Mouse (Mus musculus) mouse embryonic stem cell (cell line): ENCODE measurements around the gene Golga1.
"Not testable (repeated sequence)": the region's sequence is repeated elsewhere in the genome, so short reads cannot be mapped to it uniquely, and the experiment has no call there.

Experiments
- in situ Hi-C, 2 experiments: fragments of 300-500 bp; cut with MboI; formaldehyde crosslinking; loops; 1 replicate in 1 of 2; 3 replicates in 1 of 2; pipeline ENCODE4 v1.14.3; 2019 to 2020; ENCODE audit warnings: low sequenced_read_pairs in 2 of 2, low pct_unique_long_range_greater_than_20kb in 1 of 2, mixed read lengths in 1 of 2; ENCODE audit not compliant: unreplicated experiment in 1 of 2

Gene Golga1

DNA sequence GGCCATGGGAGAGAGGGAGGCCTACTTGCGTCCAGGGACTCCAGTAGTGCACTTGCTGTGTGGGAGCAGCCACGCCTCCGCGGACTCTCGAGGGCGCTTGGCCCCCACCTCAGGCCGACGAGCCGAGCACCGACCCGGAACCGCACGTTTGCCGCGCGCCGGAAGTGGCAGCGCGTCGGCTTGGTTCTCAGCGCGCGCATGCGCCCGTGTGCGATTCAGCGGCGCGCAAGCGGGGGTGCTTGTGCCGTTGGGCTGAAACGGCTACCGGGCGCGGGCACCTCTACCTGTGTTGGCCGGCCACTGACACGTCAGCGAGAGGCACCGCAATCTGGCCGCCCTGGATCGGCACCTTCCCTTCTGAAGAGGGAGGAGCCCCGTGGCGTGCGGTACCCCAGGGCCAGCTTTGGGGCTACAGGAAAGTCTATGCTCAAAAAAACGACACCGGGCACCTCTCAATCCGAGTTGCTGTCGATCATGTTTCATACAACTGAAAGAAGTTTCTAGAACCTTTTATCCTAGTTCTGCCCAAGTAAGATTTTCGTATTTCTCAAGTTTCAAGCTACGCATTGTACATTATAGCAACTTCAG is at the start of gene Golga1:
Gene Golga1 (minus strand): TSS at position 142 of the 588 bp plus-strand sequence.
- in situ Hi-C loops: no loop called here

DNA sequence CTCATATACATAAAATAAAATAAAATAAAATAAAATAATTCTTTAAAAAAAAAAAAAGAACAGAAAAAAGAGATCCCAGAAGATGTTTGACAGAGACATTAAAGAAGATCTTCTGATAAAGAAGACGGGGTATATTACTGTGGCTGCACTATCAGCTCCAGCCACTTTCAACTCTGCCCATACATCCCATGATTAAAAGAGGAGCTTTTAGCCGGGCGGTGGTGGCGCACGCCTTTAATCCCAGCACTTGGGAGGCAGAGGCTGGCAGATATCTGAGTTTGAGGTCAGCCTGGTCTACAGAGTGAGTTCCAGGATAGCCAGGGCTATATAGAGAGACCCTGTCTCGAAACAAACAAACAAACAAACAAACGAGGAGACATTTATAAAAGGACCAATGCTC is 48.8 kb upstream of the Golga1 start:
- in situ Hi-C loops: no loop called here

DNA sequence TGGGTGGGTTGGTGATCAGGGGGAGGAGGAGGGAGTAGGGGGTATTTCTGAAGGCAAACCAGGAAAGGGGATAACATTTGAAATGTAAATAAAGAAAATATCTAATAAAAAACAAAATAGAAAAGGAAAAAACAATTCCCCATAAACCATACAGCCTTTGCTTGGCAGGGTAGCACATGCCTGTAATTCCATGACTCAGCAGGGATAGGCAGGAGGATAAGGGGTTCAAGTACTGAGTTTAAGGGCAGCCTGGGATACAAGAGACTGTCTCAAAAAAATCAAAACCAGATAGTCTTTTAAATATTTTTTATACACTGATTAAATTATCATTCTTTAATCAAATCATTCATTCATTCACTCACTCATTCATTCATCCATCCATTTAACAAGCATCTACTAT is 45.2 kb upstream of the Golga1 start:
- in situ Hi-C loops: no loop called here

DNA sequence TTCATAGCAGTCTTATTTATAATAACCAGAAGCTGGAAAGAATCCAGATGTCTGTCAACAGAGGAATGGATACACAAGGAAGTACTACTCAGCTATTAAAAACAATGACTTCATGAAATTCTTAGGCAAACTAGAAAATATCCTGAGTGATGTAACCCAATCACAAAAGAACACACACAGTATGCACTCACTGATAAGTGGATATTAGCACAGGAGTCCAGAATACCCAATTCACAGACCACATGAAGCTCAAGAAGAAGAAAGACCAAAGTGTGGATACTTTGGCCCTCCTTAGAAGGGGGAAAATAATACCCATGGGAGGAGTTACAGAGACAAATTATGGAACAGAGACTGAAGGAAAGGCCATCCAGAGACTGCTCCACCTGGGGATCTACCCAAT is 44.4 kb upstream of the Golga1 start:
- in situ Hi-C loops: loop anchor here in 1 of 2 experiments (10.0 kb wide), 1 partner anchor 265 kb away; no protein-coding TSS in a partner anchor

DNA sequence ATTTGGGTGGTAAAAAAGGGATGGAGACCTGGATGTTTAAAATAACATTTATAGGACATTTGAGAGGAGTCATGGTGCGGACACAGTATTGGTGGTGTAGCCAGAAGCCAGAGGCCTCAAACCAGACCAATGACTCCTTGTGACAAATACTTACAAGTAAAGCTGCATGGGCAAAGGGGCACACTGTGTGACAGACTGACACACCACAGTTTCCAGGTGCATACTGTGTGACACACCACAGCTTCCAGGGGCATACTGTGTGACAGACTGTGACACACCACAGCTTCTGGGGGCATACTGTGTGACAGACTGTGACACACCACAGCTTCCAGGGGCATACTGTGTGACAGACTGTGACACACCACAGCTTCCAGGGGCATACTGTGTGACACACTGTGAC is 34.6 kb upstream of the Golga1 start:
- in situ Hi-C loops: loop anchor here in 1 of 2 experiments (10.0 kb wide), 1 partner anchor 275 kb away; no protein-coding TSS in a partner anchor

DNA sequence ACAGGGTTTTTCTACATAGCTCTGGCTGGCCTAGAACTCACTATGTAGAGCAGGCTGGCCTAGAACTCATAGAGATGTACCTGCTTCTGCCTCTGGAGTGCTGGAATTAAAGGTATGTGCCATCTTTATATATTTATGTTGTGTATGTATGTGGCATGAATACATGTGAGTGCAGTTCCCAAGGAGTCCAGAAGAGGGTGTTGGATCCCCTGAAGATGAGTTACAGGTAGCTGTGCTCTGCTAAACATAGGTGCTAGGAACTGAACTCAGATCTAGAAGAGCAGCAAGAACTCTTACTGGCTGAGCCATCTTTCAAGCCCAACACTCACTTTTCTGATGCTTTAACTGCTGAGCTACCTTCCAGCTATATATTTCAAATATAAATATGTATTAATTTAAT is 32.7 kb upstream of the Golga1 start:
- in situ Hi-C loops: no loop called here

DNA sequence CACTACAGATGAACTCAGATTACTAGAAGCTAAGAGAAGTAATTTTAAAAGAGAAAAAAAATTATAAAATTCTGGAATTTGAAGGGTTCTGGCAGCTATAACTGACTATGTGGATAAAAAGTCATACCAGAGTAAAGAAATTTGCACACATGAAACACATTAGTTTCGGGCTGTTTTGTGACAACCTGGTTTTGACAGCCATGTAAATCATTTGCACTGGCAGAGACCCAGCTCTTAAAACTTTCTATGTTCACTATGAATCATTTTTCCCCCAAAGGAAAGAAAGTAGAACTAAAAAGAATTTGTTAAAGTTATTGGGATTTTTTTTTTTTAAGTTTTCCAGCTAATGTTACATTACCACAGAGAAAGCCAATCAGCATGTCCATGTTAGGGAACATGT is 26.6 kb upstream of the Golga1 start:
- in situ Hi-C loops: no loop called here

DNA sequence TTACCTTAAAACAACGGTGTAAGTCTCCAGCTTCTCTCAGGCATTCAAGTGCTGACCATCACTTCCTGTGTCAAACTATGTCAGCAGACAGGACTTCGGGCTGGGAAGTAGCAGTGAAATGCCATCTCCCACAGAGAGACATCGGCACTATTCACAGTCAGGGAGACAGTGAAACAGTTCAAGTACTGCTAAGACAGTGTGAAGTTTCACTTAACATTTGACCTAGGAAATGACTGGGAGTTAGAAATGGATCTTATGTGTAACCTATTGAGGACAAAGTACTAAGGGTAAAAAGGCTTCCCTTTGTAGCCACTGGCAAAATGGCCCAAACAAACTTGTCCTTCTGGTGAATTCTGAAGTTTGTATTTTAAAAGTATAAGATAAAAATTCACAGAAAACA is 17.4 kb upstream of the Golga1 start:
- in situ Hi-C loops: no loop called here

DNA sequence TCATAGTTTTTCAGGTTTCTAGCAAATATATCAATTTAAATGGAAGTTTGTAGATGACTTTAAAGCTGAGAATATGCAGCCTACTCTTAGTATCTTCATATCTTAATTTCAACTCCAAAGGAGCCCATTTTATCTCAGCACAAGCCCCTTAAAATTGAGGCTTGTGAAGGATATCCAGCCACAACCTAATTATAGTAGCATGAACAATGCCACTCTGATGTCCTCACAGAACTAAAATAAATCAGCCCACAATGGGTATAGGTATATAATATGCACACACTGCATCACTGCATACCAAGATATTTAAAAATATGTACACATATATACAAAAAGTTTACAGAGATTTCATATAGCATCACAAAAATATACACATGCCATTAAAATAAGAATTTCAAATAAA is 5.3 kb upstream of the Golga1 start:
- in situ Hi-C loops: no loop called here

DNA sequence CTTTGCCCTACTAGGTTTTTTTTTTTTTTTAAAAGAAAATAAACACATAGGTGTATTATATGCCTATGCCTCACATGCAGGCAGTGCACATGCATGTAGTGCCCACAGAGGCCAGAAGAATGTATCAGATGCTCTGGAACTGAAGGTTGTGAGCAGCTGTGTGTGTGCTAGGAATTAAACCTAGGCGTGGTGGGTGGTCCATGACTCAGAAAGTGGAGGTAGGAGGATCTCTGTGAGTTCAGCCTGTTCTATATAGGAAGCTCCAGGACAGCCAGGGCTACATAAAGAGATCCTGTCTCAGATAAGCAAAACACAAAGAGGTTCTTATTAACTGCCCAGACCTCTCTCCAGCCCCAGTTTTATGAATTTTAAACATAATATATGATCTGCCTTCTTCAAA is 3.8 kb upstream of the Golga1 start:
- in situ Hi-C loops: no loop called here

DNA sequence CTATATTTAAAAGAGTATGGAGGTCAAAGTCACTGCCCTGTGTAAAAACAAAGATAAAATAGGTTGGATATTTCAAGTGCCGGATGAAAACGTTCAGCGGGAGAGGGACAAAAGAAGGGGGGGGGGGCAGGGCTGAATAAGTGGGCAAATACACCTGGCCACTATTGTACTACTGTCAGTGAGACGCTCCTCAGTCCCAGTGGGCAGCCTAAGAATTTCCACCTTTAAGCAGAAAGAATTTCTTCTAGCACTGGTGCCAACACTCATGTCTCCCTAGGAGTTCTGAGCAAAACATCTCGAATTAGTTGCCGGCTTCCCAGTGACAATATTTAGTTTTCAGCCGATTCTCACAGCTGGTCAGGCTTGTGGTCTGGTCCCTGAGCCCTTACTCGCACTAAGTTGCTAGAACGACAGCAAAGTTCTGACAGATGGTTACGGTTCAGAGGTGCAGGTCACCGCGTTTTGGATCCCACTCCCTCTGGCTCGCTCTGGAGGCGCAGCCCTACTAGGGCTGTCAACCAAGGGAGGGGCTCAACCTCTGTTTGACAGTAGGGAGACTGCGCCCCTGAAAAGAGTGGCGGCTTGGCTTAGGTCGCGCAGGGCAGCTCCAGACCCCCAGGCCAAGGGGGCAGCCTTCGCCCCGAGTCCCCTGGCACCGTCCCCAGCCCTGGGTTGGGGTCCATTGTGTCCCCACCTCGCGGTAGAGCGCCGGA is 498 bp downstream of the Golga1 start:
- in situ Hi-C loops: no loop called here

DNA sequence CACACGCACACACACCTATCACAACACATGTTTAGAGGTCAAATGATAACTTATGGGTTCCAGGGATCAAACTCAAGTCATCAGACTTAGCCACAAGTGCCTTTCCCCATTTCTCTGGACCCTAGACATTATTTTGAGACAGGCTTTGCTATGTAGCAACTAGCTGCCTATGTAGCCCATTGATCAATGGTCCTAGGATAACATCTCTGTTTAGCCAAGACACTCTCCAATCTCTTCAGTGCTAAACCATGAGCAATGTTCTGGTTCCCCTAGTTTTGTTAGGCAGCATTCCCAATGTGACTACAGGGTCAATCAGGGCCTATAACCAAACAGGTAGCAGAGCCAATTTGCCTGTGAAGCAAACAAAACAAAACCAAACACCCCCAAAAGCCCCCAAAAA is 16.8 kb downstream of the Golga1 start:
- in situ Hi-C loops: no loop called here

DNA sequence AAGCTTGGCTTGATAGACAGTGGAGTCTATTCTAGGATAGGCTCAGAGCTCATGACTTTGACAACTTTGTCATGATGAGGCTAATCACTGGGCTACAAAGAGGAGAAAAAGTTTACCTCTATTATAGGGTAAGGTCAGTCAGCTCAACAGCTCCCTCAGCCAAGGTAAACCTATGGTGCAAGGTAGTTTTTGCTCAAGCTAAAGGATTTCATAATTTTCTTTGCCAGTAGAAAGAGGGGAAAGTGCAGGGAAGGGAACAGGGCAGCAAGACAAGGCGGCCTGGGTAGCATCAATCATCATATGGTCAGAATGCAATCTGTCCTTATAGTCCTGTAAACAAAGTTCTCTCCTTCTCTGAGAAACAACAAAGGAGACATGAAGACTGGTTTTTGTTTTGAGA is 25.1 kb downstream of the Golga1 start:
- in situ Hi-C loops: no loop called here

DNA sequence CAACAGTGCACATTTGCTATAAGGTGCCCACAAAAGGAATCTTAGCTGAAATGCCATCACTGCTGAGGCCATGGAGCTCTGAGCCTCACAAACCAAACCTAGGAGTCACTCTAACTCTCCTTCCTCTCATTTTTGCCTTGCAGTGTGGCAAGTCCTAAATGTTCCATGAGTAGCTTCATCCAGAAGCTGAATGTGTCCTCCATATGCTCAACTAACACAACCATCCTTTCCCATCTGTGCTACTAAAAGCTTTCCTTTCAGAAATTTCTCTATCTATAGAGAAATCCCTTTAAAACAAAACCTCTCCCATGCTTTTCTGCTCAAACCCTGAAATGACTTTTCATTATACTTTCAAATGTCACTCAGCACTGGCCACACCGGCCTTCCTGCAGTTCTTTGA is 33.7 kb downstream of the Golga1 start:
- in situ Hi-C loops: no loop called here

DNA sequence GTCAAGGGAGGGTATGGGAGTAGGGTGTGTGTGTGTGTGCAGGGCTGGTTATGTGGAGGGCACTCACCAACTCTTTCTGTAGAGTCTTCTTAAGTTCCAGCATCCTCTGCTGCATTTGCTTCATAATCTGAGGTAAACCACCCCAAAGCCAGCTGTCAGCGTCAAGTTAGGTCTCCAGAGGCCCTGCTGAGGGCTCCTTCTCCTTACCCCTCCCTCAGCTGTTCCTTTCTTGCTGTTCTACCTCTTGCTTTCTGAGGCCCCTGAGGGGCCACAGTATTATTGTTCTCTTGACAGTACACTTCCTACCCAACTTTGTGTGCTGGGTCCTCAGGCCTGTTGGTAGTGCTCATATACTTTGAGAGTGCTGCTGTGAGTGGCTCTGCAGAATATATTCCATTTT is 45.3 kb downstream of the Golga1 start:
- in situ Hi-C loops: no loop called here

DNA sequence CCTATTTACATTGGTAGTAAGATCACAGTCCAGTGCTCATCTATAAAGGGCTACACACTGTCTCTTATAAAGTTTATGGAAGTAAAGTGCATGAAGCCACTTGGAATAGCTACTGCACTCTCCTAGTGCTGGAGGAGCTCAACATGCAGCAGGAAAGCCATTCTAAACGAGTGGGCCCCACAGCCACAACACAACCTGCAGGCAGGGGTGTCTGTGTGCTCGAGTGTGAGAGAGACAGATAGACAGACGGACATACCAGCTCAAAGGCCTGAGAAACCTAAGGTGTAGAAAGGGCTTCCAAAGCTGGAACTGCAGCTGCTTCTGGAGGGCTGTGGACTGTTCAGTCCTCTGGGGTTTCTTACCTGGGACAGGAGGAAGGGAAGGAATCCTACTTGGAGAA is 48.8 kb downstream of the Golga1 start:
- in situ Hi-C loops: no loop called here

DNA sequence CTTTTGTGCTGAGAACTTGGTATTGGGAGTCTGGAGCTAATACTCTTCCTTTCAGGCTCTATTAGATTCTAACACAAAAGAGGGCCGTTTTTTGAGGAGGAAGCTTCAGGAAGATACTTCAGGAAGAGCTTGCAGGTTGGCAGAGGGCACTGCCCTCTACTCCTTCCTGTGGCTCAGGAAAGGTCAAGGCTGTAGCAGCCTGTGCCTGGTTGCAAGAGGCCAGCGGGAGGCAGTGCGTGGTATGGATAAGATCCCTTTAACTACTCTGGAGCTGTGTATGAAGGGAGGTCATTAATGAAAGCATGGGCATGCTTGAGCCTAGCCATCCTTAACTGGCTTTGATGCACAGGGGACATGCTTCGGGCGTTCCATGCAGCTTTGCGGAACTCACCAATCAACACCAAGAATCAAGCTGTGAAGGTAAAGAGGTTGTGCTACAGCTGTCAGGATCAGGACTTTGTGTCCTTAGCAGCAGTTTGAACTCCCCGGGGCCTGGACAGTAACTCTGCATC is 52.5 kb downstream of the Golga1 start:
- in situ Hi-C loops: no loop called here

DNA sequence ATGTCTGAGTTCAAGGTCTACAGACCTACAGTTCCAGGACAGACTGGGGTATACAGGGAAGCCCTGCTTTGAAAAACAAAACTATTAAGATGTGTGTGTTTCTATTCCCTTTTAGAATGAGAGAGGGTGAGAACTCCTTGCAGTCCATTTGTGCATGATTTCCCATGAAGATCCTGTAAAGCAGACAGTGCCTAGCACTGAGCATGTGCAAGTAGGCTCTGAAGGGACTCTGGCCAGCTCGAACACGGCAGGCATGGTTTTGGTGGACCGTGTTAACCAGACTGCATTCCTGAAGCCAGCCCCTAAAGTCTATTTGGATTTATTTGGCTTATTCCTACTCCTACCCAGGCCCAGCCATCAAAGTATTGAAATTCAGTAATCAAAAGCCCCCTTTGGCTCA is 53.4 kb downstream of the Golga1 start:
- in situ Hi-C loops: no loop called here

DNA sequence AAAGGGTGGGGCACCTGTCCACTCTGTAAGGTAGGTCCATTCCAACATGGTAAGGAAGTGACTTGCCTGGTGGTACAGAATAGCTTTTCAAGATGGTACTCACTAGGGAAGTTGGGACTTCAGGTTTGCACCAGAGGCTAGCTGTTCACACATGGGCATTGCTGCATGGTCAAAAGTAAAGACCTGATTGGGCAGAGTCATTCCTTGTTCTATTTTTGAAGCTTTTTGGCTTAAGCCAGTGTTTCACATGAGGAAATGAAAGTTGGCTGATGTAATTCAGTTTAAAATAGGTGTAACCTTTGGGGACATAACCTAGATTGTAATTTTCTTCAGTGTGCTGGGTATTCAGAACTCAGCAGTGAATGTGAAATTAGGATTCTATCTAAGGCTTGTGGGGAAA is 54.1 kb downstream of the Golga1 start:
- in situ Hi-C loops: no loop called here

DNA sequence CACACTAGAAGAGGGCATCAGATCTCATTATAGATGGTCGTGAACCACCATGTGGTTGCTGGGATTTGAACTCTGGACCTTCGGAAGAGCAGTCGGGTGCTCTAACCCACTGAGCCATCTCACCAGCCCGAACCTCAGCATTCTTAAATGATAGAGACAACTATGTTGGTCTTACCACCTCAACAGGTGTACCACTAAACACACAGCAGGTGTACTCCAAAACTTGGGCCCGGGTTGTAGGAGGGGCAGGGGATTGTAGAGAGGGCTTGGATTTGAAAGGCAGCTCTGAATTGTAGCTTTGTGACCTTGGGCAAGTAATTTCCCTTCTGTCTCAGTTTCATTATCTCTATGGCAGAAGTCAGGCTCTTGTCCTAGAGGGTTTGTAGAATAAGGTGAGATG is 55.2 kb downstream of the Golga1 start:
- in situ Hi-C loops: not testable (repeated sequence)
